Mouse (Mus musculus) left cerebral cortex, postnatal 25 days (tissue): ENCODE data around the gene Recql5. TPM values are rescaled to one million over a fixed set of nuclear protein-coding genes. Genes with fewer than 3 reads are reported as not detected.
A peak's percentile ranks its signal among the peaks of the same experiment; 100 is the strongest.

Experiments used
- DNase-seq, 2 experiments: peaks; one replicate each; pipeline ENCODE4 v3.0.0; 2022; ENCODE audit warnings: low spot score in 2 of 2, mixed read lengths in 1 of 2
- intact Hi-C: fragments of 180-260 bp; cut with DNase I; formaldehyde crosslinking; loops from one replicate; pipeline ENCODE4 v1.15.1; 2025
- total RNA-seq, 2 experiments: library from RNA; stranded (reverse); gene quantifications; 2 replicates each; pipeline ENCODE4 v1.2.3; 2021

Gene Recql5
- 10 to 100 TPM; 22.3 to 26.3 TPM for total RNA-seq

DNA sequence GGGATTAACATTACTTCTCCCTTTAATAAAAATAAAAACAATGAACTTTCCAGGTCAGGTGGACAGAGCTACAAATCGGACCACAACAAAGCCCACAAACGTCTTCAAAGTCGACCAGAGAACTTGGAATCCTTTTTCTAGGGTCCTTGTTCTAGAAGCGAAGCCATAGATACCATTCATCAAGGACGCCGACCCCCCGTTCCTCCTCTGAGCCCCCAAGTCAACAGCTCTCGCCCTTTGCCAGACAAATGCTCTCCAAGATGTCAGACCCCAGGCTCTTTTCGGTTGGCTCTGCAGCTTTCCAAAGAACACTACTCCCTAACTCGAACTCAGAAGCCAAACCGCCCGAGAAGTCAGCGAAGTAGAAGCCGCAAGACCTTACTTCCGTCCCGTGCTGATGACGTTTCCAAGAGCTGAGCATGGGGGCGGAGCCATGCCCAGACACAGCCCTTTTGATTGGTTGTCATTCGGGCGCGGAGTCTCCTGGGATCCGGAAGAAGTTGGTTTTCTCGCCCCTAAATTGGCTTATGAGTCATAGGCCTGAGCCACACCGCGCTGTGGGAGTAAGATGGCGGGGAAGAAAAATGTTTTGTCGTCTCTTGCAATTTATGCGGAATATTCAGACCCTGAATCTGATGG is at the start of gene Recql5, which contains the start of gene Sap30bp:
Gene Recql5, minus strand, starts transcription at position 370 of the 639 bp plus-strand sequence.
Gene Sap30bp, plus strand, starts transcription at position 175 of the 639 bp plus-strand sequence.
- DNase-seq = peak; percentile 98 to 99
- intact Hi-C loops = loop anchor here (10.0 kb wide), 2 partner anchors 172 to 532 kb away; partner anchors contain the start of gene Qrich2

DNA sequence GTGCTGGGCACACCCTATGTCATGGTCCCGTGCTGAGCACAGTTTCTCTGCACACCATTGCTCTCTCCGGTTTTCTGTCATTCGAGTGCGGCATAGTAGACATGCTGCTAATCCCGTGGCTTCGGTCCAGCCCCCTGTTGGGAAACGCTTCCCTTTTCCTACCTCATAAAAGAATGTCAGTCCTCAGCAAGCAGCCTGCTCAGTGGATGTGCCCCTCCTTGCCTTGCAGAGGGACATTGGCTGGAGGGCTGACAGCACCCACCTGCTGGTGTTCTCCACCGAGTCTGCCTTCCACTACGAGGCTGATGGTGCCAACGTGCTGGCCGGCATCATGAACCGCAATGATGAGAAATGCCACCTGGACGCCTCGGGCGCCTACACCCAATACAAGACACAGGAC is 49.2 kb upstream of the Recql5 start:
- intact Hi-C loops = loop anchor here (10.0 kb wide), 2 partner anchors 138 to 248 kb away; no protein-coding TSS in a partner anchor

DNA sequence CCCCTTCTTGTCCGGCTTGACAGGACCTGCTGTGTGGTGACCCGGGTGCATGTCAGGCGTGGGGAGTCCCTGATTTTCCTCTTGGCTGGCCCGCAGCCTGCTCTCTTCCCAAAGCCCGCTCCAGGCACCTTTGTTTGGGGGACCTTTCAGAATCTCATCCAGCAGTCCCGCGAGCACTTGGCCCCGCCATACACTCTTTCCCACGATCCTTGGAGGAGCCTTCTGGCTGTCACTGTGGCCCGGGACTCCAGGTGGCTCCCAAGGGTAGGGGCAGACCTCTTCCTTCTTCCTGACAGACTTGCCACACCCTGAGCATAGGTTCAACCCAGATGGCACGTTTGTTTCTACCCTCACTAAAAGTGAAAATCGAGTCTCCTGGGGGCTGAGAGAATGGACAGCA is 42.3 kb upstream of the Recql5 start:
- DNase-seq = no peak
- intact Hi-C loops = no loop called here

More for the DNA sequence above, 49.2 kb upstream of the Recql5 start:
- DNase-seq = no peak

DNA sequence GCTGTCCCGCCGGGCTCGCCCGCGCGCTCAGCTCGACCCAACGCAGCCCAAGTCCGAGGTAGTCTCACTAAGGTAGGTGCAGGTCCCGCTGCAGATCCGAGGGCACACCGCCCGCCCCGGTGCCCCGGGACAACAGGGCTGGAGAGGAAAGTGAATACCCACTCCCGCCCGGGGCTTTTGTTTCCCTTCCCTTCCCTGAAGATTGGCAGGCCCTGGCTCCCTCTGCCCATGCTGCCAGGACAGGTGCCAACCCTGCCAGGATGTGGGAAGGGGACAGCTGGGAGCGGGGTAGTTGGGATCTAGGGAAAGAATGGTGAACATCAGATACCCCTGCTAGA is 41.8 kb upstream of the Recql5 start:
- DNase-seq = no peak
- intact Hi-C loops = no loop called here

DNA sequence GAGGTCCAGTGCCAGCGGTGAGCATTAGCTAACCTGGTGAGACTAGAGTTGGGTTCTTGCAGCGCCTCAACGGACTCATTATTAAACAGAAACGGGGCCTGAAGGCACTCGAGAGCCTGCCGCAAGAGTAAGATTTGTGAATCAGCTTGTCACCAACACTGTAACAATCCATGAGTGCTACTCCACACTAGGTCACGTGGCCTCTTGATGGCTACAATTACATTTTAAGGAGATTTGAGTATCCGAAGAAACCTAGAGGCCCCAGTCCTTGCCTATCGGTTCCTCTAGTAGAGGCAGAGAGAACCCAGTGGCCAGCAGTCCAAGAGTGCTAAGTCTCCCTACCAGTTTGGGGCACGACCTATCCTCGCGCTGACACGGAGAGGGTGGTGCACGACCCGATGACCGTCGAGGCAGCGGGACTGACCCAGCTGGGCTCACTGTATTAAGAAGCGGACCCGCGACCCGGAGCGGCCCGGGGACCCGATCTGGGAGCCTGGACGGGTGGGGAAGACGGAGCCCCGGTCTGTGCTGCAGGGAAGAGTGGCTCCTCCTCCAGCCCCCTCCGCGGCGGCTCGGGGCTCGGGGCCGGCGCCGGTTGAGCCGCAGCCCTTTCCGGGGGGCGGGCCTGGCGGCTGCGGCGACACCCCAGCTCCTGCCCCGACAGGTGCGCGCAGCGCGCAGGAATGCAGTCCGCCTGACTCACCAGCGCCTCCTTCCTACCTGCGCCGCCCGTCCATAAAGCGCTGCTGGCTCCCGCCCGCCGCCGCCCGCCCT is 41.2 kb upstream of the Recql5 start, which contains the start of gene Itgb4:
Gene Itgb4, plus strand, starts transcription at position 401 of the 774 bp plus-strand sequence.
- intact Hi-C loops = no loop called here

DNA sequence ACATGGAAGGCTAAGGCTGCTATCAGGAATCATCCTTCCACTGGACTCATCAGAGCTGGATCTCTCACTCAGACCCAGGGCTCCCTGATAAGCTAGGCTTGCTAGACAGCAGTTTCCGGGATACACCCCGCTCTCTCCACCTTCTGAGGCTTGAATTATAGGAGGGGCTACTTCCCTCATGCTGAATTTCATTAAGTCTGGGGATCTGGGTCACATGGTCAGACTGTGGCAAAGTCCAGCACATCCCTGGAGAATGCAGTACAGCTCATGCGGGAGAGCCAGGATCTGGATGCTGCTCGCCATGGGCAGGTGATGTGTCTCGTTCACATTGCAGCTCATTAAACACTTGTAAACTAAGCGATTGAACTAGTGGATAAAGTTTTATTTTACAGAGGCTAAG is 37.7 kb upstream of the Recql5 start:
- intact Hi-C loops = no loop called here
- DNase-seq = no peak

More for the DNA sequence above, 41.2 kb upstream of the Recql5 start, which contains the start of gene Itgb4:
- DNase-seq = no peak

DNA sequence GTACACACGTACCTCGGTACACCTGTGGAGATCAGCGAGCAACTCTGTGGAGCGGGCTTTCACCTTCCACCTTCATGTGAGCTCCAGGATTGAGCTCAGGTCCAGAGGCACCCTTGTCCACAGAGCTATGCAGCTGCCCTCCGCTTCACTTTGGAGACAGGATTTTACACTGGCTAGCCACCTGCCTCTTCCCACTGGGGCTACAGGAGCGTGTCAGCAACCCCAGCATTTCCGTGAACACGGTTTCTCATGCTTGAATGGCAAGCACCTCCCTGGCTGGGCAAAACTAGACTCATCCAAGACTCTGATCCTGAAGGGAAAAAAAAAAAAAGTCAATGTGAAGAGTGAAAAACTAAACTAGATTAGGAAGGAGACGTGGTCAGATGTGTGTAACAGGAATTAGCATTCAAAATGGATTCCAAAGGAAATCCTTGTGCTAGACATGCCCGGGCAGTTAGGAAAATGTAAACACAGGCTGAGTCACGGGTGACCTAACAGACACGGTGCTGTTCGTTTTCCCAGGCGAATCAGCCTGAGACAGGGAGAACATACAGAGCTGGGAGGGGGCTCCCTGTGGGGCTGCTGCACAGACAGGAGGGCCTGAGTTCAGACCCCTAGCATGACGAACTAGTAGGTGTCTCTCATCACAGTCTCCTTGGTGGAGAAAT is 36.9 kb upstream of the Recql5 start:
- intact Hi-C loops = no loop called here
- DNase-seq = no peak

DNA sequence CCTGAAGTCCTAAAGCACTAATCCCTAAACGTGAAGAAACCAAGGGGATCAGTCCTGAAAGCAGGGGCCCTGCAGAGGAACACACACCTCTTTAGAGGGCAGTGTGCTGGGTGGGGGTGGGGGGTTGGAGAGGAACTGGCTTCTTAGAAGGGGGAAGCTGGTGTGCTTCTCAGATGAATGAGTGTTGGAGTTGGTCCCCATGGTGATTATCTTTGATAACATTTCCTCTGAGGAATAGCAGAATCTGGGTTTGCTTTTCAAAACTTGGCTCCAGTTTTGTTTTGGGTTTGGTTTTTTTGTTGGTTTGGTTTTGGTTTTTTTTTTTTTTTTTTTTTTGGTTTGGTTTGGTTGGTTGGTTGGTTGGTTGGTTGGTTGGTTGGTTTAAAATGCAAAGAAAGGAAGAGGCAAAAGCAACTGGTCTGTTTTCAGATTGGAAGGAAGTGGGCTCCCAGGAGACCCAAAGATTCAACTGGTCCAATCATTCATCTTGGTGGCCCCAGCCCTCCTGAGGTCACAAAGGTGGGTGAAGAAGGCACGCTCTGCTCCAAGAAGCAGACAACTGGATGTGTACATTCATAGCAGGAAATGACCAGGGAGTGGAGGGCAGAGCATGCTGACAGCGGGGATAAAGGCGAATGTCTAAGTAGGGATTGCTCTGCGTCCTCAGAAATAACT is 35.6 kb upstream of the Recql5 start:
- DNase-seq = no peak
- intact Hi-C loops = no loop called here

DNA sequence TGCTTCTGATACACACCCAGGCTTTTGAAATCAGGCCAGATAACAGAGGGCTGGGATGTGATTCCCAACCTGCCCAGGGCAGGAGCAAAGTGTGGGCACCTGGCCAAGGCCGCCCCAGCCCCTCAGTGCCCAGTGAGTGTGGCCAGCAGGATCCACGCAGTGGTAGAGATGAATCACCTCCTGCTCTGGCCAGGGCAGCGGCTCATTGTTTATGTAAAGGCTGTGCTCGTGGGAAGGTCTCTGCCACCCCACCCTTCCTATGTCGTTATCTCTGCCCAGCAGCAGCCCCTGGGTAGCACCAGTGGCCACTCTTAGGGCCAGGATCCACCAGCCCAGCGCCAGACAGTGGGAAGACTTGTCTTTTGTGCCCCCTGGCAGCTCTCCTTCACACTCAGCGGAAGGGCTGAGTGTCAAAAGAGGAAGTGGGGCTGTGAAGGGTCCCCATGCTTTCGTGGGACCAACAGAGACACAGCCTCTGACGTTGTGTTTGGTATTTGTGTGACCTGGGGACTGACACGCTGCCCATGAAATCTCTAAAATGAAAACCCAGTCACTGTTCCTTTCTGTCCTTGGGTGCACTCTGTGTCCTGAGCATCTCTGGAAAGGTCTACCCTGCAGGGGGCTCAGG is 31.8 kb upstream of the Recql5 start:
- DNase-seq = no peak
- intact Hi-C loops = no loop called here

DNA sequence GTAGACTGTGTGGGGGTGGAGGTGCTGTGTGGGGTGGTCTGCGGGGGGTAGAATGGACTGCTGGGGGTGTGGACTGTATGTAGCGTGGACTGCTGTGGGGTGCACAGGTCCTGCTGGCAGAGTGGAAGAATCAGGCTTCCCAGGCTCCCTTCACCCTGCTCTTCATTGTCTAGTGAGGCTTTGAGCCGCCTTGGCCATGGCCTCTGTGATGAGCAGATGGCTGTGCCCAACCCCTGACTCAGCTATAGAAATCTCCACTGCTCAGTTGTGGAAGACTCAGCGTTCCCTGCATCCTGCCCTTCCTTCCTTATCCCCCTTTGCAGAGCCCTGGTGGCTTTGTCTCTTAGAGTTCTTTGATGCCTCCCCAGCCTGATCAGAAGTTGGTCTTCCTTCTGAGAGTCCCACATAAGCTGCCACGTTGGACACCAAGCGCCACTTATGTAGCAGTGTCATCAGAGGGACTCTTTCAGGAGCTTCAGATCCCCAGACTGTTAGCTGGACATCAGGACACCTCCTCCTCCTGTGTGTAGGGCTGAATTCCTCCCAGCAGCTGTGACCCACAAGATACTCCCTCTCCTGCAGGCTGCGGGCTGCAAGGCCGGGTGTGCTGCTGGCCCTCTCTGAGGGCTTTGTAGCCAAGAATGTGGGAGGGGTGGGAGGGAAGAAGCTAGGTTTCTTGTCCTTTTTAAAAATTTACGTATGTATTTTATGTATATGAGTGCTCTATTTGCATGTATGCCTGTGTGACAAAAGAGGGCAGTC is 29.6 kb upstream of the Recql5 start:
- DNase-seq = no peak
- intact Hi-C loops = no loop called here

DNA sequence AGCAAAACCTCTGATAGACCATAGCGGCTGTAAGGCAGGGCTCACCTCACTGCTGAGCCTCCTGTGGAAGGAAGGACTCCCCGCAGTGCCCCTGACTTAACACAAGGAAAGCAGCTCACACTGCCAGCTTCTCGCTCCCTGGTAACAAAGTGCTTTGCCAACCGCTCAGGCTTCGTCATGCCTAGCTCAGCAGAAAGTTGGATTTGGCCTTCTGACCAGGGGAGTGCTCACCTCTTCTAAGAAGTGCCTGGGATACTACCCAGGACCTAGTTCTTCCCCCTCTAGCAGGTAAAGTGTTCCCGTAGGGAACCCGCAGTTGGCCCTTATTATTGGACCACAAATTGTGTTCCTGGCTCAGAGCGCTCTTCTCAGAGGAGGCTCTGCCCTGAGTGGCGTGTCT is 25.7 kb upstream of the Recql5 start:
- intact Hi-C loops = no loop called here
- DNase-seq = no peak

DNA sequence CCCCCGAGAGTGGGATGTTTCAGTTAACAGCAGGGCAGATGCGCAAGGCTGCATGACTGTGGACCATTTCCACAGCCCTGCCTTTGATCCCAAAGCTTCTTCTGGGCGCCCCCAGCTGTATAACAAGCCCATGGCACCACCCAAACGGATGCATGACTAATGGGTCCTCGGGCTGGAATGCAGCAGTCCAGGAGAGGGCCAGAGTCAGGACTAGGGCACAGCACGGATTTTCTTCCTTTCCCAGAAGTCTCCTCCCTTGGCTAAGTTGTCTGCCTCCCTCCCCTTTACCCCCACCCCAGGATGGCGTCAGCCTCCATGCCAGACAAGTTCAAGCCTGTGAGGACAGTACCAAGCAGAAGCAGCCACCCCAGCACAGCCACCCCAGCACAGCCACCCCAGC is 24.7 kb upstream of the Recql5 start:
- DNase-seq = no peak
- intact Hi-C loops = no loop called here

DNA sequence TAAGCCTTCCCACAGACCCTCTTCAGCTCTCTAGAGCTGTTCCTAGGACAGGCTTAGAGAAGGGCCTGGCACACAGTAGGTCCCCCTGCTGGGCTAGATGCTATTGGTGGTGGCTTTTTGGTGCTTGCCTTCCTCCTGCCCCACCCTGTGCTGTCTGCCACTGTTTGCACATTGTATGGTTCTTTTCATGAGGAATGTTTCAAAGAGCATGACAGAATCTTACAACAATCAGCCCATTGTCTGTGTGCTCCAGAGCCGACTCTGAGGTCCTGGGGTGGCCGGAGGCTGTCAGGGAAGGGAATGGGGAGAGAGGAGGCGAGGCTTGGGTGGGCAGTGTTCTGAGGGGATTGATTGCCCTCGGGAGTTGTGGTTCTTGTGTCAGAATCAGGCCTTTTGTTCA is 23.2 kb upstream of the Recql5 start:
- intact Hi-C loops = no loop called here
- DNase-seq = no peak

DNA sequence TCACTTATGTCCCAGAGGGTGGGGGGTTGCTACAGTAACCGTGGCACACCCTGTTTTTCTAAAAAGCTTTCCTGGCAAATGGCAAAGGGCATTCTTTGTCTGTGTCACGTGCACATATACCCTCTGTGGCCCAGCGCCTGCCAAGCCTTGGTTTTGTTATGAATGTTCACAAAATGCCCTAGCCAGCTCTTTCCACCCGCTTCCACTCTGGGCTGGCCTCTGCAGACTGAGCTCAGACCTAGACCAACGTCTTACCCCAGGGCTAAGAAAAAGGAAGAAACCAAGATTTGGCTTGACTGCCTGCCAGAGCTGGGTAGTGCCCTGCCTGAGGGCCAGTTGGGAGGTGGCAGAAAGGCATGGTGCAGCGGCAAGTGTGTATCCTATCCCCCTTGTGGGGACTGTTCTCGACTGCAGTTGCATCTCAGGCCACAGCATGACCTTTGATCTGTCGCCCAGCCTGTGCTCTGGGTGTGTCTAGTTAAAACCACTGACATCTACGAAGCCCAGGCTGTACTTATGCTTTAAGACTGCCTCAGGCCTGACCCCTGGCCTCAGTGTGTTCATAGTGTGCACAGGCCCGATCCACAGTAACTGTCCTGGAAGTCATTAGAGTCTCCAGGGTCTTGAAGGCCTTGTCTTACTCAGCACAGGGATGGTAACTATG is 22.1 kb upstream of the Recql5 start:
- intact Hi-C loops = no loop called here
- DNase-seq = no peak

DNA sequence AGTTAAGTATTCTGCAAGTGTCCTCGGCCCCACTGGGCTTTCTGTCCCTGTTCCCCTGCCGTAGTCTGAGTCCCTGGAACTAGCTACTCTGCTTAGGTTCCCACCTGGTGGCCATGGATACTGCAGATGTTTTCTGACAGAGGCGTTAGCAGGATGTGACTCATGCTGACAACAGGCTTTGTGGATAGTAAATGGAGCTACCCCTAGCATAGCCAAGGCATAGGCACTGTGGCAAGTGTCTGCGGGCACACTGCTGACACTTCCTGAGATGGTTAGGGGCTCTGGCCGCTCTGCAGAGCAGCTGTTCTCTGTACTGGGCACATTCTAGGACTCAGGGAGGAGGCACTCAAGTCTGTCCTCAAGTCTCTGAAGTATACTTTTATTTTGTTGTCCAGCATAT is 21.4 kb upstream of the Recql5 start:
- intact Hi-C loops = no loop called here
- no peak for DNase-seq

DNA sequence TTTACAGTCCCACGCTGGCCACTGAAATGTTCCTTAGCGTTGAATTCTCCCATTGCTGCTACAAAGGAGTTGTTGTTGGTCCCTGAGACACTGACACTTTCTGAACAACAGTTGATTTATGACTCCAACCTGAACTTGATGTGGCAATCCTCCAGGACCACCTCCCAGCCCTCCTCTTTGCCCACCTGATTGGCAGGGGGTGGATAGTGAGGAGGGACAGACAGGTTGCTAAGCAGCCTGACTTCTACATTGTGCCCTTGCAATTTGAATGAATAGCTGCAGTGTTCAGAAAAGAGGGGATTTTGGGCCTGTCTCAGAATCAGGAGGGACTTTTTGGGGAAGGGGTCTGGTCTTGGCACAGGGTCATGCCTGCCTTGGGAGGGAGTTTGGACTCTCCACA is 17.4 kb upstream of the Recql5 start:
- no peak for DNase-seq
- intact Hi-C loops = no loop called here

DNA sequence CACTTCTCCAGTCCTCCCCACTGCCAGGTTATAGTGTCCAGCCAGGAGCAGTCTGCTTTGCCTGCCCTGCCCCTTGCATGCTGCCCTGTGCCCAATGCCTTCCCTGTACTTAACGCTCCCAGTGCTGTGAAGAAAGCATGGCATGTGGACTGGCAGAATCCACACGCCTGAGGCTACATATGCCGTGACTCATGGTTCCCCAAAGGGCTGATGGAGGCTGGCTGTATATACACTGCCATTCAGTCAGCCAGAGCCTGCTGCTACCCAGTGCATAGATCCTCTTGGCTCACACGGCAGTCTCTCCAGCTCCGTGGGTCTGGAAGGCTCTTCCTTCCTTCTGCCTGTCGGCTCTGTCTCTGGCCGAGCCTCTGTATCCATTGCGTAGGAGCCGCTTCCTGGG is 15.0 kb upstream of the Recql5 start:
- intact Hi-C loops = no loop called here
- no peak for DNase-seq

DNA sequence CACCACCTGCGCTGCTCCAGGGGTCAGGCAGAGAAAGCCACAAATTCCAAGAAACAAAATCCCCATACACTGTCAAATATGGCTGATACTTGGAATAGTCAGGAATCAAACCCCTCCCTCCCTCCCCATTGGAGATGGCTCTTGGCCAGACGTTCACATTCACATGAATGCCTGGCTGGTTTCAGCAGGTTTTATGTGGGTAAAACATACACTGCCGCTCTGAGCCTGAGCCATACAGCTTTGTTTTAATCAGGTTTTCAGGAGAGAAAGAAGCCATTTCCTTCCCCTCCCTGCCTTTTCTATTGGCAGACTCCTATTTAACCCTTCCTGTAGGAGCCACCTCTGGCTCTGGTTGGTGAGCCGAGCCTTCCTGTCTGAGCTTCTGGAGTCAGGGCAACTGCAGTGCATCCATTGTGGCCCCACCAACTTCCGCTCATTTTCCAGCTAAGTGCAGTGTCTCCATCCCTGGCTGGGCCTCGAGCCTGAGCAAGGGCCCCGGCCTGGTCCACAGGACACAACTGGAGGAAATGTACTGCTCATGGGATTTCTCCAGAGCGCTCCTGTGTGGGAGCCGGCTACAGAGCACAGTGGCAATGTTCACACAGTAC is 13.0 kb upstream of the Recql5 start:
- intact Hi-C loops = no loop called here
- DNase-seq = no peak
